Mouse (Mus musculus) ZHBTc4 (cell line): ENCODE data around the gene Tusc2.

Experiments used
- DNase-seq: peaks from one replicate; pipeline ENCODE4 v3.0.0-alpha.2; 2011; ENCODE audit warnings: low read depth, low spot score

The Tusc2 gene

DNA sequence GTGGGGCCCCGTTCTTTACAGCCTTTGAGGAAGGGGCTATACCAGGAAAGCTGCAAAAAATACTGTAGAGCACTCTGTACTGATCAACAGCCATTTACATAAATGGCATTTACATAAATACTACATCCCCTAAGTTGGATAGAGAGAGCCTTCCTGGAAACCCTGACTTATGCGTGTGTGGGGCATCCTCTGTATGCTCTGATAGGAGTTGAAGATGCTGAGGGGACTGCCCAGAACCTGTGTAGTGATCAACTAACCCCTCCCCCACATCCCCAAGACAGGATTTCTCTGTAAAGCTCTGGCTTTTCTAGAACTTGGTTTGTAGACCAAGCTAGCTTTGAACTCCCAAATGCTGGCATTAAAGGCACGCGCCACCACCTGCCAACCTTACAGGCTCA is 46.4 kb downstream of the Tusc2 start:
- no peak for DNase-seq

DNA sequence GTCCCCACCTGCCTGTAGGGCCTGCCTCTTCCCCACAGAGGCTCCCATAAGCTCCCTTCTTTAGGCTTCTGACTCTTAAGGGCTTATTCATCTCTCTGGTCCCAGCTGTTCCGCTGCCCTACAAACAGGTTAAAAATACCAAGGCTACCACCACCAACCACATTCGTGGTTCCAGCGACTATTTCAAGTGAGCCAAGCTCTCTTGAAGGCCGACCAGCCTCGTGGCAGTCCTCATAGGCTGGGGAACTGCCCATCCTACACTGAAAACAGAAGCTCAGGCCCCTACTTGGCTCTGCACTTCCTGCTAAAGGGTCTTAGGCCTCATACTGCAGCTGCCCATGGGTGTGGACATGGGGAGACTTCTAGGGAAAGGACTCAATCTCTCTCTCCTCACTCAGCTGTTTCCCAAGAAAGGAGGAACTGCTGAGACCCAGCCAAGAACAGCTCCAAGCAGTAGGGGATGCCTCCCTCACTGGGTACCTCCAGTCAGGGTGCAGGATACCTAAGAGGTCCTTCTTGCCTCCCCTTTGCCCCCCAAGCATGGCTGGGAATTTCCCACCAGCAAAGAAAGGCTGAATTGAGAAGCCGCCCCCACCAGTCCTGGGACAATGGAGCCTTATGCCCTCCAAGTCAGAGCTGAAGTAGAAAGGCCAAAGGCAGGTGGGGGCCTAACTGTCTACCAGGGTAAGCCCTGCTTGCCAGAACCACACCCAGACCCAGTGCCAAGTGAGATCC is 48.6 kb downstream of the Tusc2 start:
- no peak for DNase-seq

DNA sequence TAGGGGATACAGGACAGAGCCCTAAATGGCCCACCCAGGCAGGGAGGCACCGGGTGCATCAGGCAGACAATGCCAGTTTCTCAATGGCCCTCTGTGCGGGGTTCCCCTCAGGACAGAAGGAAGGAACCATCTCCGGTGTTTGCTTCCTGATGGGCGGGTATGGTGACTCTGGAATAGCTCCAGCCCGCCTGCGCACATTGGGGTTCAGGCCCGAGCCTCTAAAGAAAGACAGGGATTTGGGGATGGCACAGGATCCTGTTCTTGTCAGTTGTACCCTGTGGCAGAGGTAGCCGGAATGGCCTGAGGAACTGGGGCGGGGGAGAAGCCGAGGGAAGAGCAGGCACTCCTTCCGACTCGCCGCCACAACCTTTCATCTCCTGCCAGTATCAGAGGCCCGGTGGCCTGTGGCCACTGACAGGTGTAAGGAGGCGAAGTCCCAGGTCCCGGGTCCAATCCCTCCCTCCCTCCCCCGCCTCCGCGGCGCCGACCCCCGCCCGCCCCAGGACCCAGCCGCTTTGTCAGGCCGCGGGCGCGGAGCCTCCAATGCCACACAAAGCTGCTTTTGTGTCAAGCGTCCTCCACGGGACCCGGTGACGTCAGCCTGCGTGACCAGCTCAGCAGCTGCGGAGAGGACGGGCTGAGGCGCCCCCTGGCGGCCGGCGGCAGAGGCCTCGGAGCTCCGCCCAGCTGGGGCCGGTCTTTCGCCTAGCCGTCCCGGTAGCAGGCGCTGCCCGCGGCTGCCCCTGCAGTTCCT is 49.3 kb downstream of the Tusc2 start:
- peak; percentile 98 for DNase-seq

DNA sequence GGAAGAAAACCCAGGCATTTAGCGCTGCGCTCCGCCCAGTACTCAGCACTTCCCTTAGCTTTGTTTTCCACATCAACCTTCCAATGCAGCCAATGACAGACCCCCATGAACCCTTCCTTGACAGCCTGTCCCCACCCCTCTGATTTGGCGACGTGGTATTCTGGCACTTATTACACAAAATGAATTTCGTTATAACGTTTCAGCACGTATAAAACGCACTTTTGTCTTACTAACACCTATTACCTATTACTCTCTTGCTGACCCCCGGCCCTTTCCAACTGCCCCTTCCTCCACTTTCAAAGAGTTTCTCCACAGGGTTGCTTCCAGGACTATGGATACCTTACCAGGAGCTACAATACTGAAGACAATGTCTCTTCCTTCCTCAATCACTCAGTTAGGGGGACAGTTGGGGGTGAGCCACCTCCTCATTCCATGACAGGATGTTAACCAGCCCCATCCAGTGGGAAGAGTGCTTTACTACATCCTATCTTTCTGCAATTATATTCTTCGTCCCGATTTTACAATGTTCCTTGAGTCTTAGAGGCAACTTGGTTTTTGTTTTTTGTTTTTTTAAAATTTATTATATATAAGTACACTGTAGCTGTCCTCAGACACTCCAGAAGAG is 50.0 kb downstream of the Tusc2 start:
- DNase-seq, result no peak

DNA sequence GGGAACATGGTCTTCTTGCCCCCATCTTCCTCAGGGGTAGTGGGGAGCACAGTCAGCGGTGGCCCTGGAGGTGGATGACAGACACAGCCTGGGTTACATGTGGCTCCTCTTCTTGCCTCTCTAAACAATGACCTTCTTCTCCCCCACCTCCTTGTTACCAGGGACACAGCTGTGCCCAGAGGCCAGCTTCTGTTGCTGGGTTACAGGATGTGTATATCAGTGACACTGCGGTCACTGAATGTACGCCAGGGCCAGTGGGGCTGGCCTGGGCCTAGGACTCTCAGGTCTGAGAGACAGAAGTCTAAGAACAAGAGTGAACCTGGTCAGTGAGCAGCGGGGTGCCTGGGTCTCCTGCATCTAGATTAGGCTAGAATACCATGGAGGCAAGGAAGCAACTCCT is 52.0 kb downstream of the Tusc2 start:
- DNase-seq, result no peak
